Mouse (Mus musculus) lung, postnatal 0 days (tissue): ENCODE results near the gene Ephb2. TPM values are rescaled to one million over a fixed set of nuclear protein-coding genes. Genes with fewer than 3 reads are reported as not detected.

Source experiments
- ATAC-seq: fragments of 200-750 bp; cut with Nextera tagmentation; 2 replicates; pipeline ENCODE4 v1.8.0; 2017; ENCODE audit warnings: moderate library complexity
- DNase-seq: peaks from one replicate; pipeline ENCODE4 v3.0.0-alpha.2; 2016; ENCODE audit warnings: low spot score
- H3K27ac ChIP-seq: fragments of 300-500 bp; sonication (generic); 2 replicates; pipeline ENCODE4 v1.5.1; 2014; ENCODE audit warnings: antibody characterized with exemption, mild to moderate bottlenecking, low read length, mixed read lengths
- H3K27me3 ChIP-seq: fragments of 300-500 bp; sonication (generic); replicated peaks from 2 replicates; pipeline ENCODE4 v1.6.1; 2014; ENCODE audit warnings: low read length, mixed read lengths; ENCODE audit not compliant: insufficient read depth
- H3K36me3 ChIP-seq: fragments of 300-500 bp; sonication (generic); 2 replicates; pipeline ENCODE4 v1.6.1; 2014; ENCODE audit warnings: low read length, mixed read lengths; ENCODE audit not compliant: insufficient read depth
- H3K4me1 ChIP-seq: fragments of 300-500 bp; sonication (generic); 2 replicates; pipeline ENCODE4 v1.6.1; 2014; ENCODE audit warnings: antibody characterized with exemption, low read depth, low read length, mixed read lengths; ENCODE audit not compliant: insufficient read depth
- H3K4me2 ChIP-seq: fragments of 300-500 bp; sonication (generic); replicated peaks from 2 replicates; pipeline ENCODE4 v1.6.1; 2014; ENCODE audit warnings: low read depth, mild to moderate bottlenecking, low read length, moderate library complexity, mixed read lengths
- H3K4me3 ChIP-seq: fragments of 300-500 bp; sonication (generic); 2 replicates; pipeline ENCODE4 v1.5.1; 2014; ENCODE audit warnings: low read depth, low read length
- H3K9ac ChIP-seq: fragments of 300-500 bp; sonication (generic); replicated peaks from 2 replicates; pipeline ENCODE4 v1.6.1; 2014; ENCODE audit warnings: low read depth, mild to moderate bottlenecking
- H3K9me3 ChIP-seq: fragments of 300-500 bp; sonication (generic); 2 replicates; pipeline ENCODE4 v1.6.1; 2016; ENCODE audit warnings: low read length, mixed read lengths
- CTCF ChIP-seq: IDR thresholded peaks from 2 replicates; pipeline ENCODE4 v1.5.1; 2016; ENCODE audit warnings: antibody characterized with exemption, mild to moderate bottlenecking
- EP300 ChIP-seq: IDR thresholded peaks from 2 replicates; pipeline ENCODE4 v1.6.1; 2016; ENCODE audit warnings: antibody characterized with exemption, mild to moderate bottlenecking, control low read depth
- WGBS: fragments of 180-500 bp; shearing (Covaris S2); extraction: QIAGEN DNeasy Blood & Tissue Kit; methylation state at CpG from one replicate; pipeline ENCODE4 v1.1.7; 2014; 5-methylcytosine and 5-hydroxymethylcytosine counted together
- polyA plus RNA-seq: library from polyadenylated mRNA; unstranded; fragments of >200 nt; fragmentation: Nextera tagmentation; extraction: Ambion mirVana; gene quantifications from 2 replicates; pipeline ENCODE4 v1.2.1, GENCODE M21; 2015

Ephb2 gene
- polyA plus RNA-seq, 1 experiment from 2014 or later, result 0.63 TPM

GRCm38 (mm10) chr4:136720025-136720424, 115.8 kb downstream of the Ephb2 start:
- TF ChIP-seq CTCF, result no peak
- no peak for TF ChIP-seq EP300
- Histone ChIP-seq H3K27me3 (no peaks in the 10 kb centered on the region), H3K36me3 (no peaks in the 10 kb centered on the region), H3K4me3 (no peak overlapping the region), H3K4me2 (no peak overlapping the region), H3K9me3 (no peaks in the 10 kb centered on the region), H3K4me1 (no peaks in the 10 kb centered on the region), H3K27ac (no peak overlapping the region), H3K9ac (no peak overlapping the region)
- no peak for DNase-seq
- no peak for ATAC-seq
- WGBS, result 67% methylated on average over 9 of the region's 9 CpGs

GRCm38 (mm10) chr4:136718193-136718986, 117.4 kb downstream of the Ephb2 start:
- H3K27me3 ChIP-seq, result no peaks in the 10 kb centered on the region
- TF ChIP-seq EP300 (no peak), CTCF (no peak)
- H3K36me3 ChIP-seq, result no peaks in the 10 kb centered on the region
- H3K4me3 ChIP-seq, result no peak overlapping the region
- H3K4me2 ChIP-seq, result no peak overlapping the region
- no peaks in the 10 kb centered on the region for H3K9me3 ChIP-seq
- no peak for DNase-seq
- WGBS, result 83% methylated on average over 14 of the region's 14 CpGs
- H3K9ac ChIP-seq, result no peak overlapping the region
- no peaks in the 10 kb centered on the region for H3K4me1 ChIP-seq
- no peak for ATAC-seq
- no peak overlapping the region for H3K27ac ChIP-seq

GRCm38 (mm10) chr4:136716561-136716972, 119.2 kb downstream of the Ephb2 start:
- Histone ChIP-seq H3K4me3 (no peak overlapping the region), H3K27ac (no peak overlapping the region), H3K9me3 (no peaks in the 10 kb centered on the region), H3K4me2 (no peak overlapping the region), H3K4me1 (no peaks in the 10 kb centered on the region), H3K36me3 (no peaks in the 10 kb centered on the region), H3K27me3 (no peaks in the 10 kb centered on the region), H3K9ac (no peak overlapping the region)
- DNase-seq (no peak), ATAC-seq (no peak)
- 81% methylated on average over 7 of the region's 7 CpGs for WGBS
- TF ChIP-seq EP300 (no peak), CTCF (no peak)

- Histone ChIP-seq H3K9me3 (no peaks in the 10 kb centered on the region), H3K36me3 (no peaks in the 10 kb centered on the region), H3K4me2 (no peak overlapping the region), H3K27ac (no peak overlapping the region), H3K27me3 (no peaks in the 10 kb centered on the region), H3K9ac (no peak overlapping the region), H3K4me1 (no peaks in the 10 kb centered on the region), H3K4me3 (no peak overlapping the region)
- no peak for ATAC-seq
- WGBS, result 72% methylated on average over 6 of the region's 6 CpGs
- DNase-seq, result no peak
- TF ChIP-seq EP300, result no peak
Observed at GRCm38 (mm10) chr4:136714530-136714929, 121.3 kb downstream of the Ephb2 start.

- no peak for TF ChIP-seq EP300
- Histone ChIP-seq H3K9me3 (no peaks in the 10 kb centered on the region), H3K4me3 (no peak overlapping the region), H3K27me3 (no peaks in the 10 kb centered on the region), H3K27ac (no peak overlapping the region), H3K4me2 (no peak overlapping the region), H3K4me1 (no peaks in the 10 kb centered on the region), H3K36me3 (no peaks in the 10 kb centered on the region), H3K9ac (no peak overlapping the region)
- ATAC-seq (no peak), DNase-seq (no peak)
- WGBS, result 87% methylated on average over 7 of the region's 7 CpGs
Observed at GRCm38 (mm10) chr4:136713889-136714288, 121.9 kb downstream of the Ephb2 start.

GRCm38 (mm10) chr4:136713431-136713830, 122.4 kb downstream of the Ephb2 start:
- Histone ChIP-seq H3K9ac (no peak overlapping the region), H3K4me3 (no peak overlapping the region), H3K9me3 (no peaks in the 10 kb centered on the region), H3K36me3 (no peaks in the 10 kb centered on the region), H3K27ac (no peak overlapping the region), H3K4me2 (no peak overlapping the region), H3K27me3 (no peaks in the 10 kb centered on the region), H3K4me1 (no peaks in the 10 kb centered on the region)
- WGBS, result 75% methylated on average over 3 of the region's 3 CpGs
- TF ChIP-seq EP300, result no peak
- no peak for TF ChIP-seq CTCF
- ATAC-seq (no peak), DNase-seq (no peak)
